Comparison of ENCODE assay signal across 15 mouse cellular contexts in genomic region chr6:124807366-124807765, GRCm38 (mm10). TPM values are rescaled to one million over a fixed set of nuclear protein-coding genes. Genes with fewer than 3 reads are reported as not detected.
A peak's percentile ranks its signal among the peaks of the same experiment; 100 is the strongest.
DNase-seq lines count a peak whose midpoint lies in the region; ATAC-seq and TF ChIP-seq lines count a peak whose summit lies in the region.
"Had no signal": no experiment of that assay in that cellular context is flagged by ENCODE, and none has a peak within 500 bp of the region (broad histone marks: within the 10 kb centered on the region; RNA-seq: fewer than 3 reads in every experiment).

No protein-coding gene starts in this region.

- DNase-seq in gastrocnemius, adult 2 months, result no peak
- no peak for DNase-seq in gastrocnemius, postnatal 36 days
- DNase-seq in liver, adult 2 months (ENCODE audit: extremely low read depth, low read depth, low spot score), result no peak
- DNase-seq in liver, result no peak
- DNase-seq in midbrain, embryonic 14.5 days, result no peak
- DNase-seq: gastrocnemius, postnatal 14 days; kidney, postnatal 36 days; spleen, adult 18-20 months; thymus, adult 2 months had no signal

- H3K27ac ChIP-seq in gastrocnemius, adult 2 months, result peak overlapping the region; percentile 99
- H3K27ac ChIP-seq in liver, adult 2 months (replicated peaks; ENCODE audit: insufficient read depth, low read depth, low read length), result peak overlapping the region; percentile 83; the same call in 1 of the 2 replicates
- H3K27ac ChIP-seq in cortical plate, adult 2 months (ENCODE audit: insufficient read depth, low read length), result peak overlapping the region; percentile 36
- peak overlapping the region; percentile 96 for H3K27ac ChIP-seq in olfactory bulb, adult 2 months (ENCODE audit: insufficient read depth, low read depth, low read length)
- H3K27ac ChIP-seq in midbrain, embryonic 14.5 days (replicated peaks; ENCODE audit: low read depth, low read length), result no peak overlapping the region
- H3K27ac ChIP-seq: midbrain, embryonic 15.5 days had no signal

- no peak overlapping the region for H3K4me3 ChIP-seq in gastrocnemius, adult 2 months
- no peak overlapping the region for H3K4me3 ChIP-seq in liver, adult 2 months (ENCODE audit: insufficient read depth, low read depth, low read length)
- no peak overlapping the region for H3K4me3 ChIP-seq in cortical plate, adult 2 months (ENCODE audit: insufficient read depth, low read length)
- no peak overlapping the region for H3K4me3 ChIP-seq in olfactory bulb, adult 2 months (ENCODE audit: insufficient read depth, low read depth, low read length)
- no peak overlapping the region for H3K4me3 ChIP-seq in midbrain, embryonic 14.5 days (replicated peaks; ENCODE audit: low read depth, low read length)
- H3K4me3 ChIP-seq: midbrain, embryonic 15.5 days had no signal

- H3K4me1 ChIP-seq in liver, adult 2 months (ENCODE audit: control insufficient read depth, insufficient read depth, low read length), result peaks cover 24% of the 10 kb centered on the region
- peaks cover 7% of the 10 kb centered on the region; the same call in 1 of the 2 replicates for H3K4me1 ChIP-seq in cortical plate, adult 2 months (ENCODE audit: control insufficient read depth, insufficient read depth, low read length)
- peaks cover 43% of the 10 kb centered on the region for H3K4me1 ChIP-seq in olfactory bulb, adult 2 months (ENCODE audit: control insufficient read depth, insufficient read depth, low read length)
- peaks cover 34% of the 10 kb centered on the region for H3K4me1 ChIP-seq in midbrain, embryonic 14.5 days (ENCODE audit: control insufficient read depth, insufficient read depth, low read length)

- intact Hi-C loops in gastrocnemius, adult 2 months (cut with DNase I), result loop anchor here (5.0 kb wide), 1 partner anchor 50 kb away; the partner anchor contains the start of genes Atn1 and Gm45234
- intact Hi-C loops in gastrocnemius, postnatal 36 days (cut with DNase I), result no loop called here

- no peak for TF ChIP-seq POLR2A in liver, adult 2 months (IDR thresholded peaks at IDR 0.05; ENCODE audit: extremely low read depth, insufficient read depth, low read length)
- TF ChIP-seq POLR2A in cortical plate, adult 2 months (IDR thresholded peaks at IDR 0.05; ENCODE audit: extremely low read depth, insufficient read depth, low read length), result peak; percentile 61; the same call in 1 of the 2 replicates
- TF ChIP-seq POLR2A in olfactory bulb, adult 2 months (IDR thresholded peaks at IDR 0.05; ENCODE audit: insufficient read depth, low read depth, low read length), result no peak

- TF ChIP-seq CTCF in gastrocnemius, adult 2 months (IDR thresholded peaks at IDR 0.05), result no peak
- no peak for TF ChIP-seq CTCF in liver, adult 2 months (IDR thresholded peaks at IDR 0.05; ENCODE audit: low read depth, low read length)
- no peak for TF ChIP-seq CTCF in cortical plate, adult 2 months (IDR thresholded peaks at IDR 0.05; ENCODE audit: extremely low read depth, insufficient read depth, low read length)
- TF ChIP-seq CTCF in olfactory bulb, adult 2 months (IDR thresholded peaks at IDR 0.05; ENCODE audit: insufficient read depth, low read depth, low read length), result no peak

- 80% methylated on average over 4 of the region's 4 CpGs for WGBS in liver, adult 2 months
- WGBS in olfactory bulb, adult 2 months, result 27% methylated on average over 4 of the region's 4 CpGs
- 90% methylated on average over 4 of the region's 4 CpGs for WGBS in midbrain, embryonic 14.5 days

- peaks cover 8% of the 10 kb centered on the region for H3K36me3 ChIP-seq in liver, adult 2 months (ENCODE audit: control insufficient read depth, insufficient read depth, low read length)
- peaks cover 13% of the 10 kb centered on the region for H3K36me3 ChIP-seq in midbrain, embryonic 14.5 days (ENCODE audit: control insufficient read depth, insufficient read depth, low read length)

- H3K9me3 ChIP-seq in midbrain, embryonic 14.5 days (ENCODE audit: control insufficient read depth, low read length), result no peaks in the 10 kb centered on the region
- H3K9me3 ChIP-seq: lung, embryonic 15.5 days; midbrain, embryonic 15.5 days had no signal

- H3K27me3 ChIP-seq in liver, adult 2 months (ENCODE audit: control insufficient read depth, insufficient read depth, low read length), result no peaks in the 10 kb centered on the region
- no peaks in the 10 kb centered on the region for H3K27me3 ChIP-seq in midbrain, embryonic 14.5 days (ENCODE audit: control insufficient read depth, insufficient read depth, low read length)
- H3K27me3 ChIP-seq: lung, embryonic 15.5 days; midbrain, embryonic 15.5 days had no signal

- H3K4me2 ChIP-seq in midbrain, embryonic 14.5 days (ENCODE audit: low read length), result no peak overlapping the region

- no peak for ATAC-seq in midbrain, embryonic 14.5 days (ENCODE audit: low FRiP score, low TSS enrichment)
- no peak for ATAC-seq in monocyte, adult 5-6 weeks (replicated peaks; ENCODE audit: insufficient number of reproducible peaks, low FRiP score, low TSS enrichment, poor library complexity, severe bottlenecking)
- ATAC-seq: midbrain, embryonic 15.5 days had no signal

- H3K79me2 ChIP-seq in liver, adult 2 months (ENCODE audit: control insufficient read depth, insufficient read depth, low read length), result no peaks in the 10 kb centered on the region

- H3K9ac ChIP-seq in liver, adult 2 months (ENCODE audit: low read depth, low read length), result no peak overlapping the region
- no peak overlapping the region for H3K9ac ChIP-seq in midbrain, embryonic 14.5 days (replicated peaks; ENCODE audit: low read length)
- H3K9ac ChIP-seq: lung, embryonic 15.5 days; midbrain, embryonic 15.5 days had no signal

RNA-seq across cellular contexts. Expression of gene Spsb2, which starts 1.1 kb away (rescaled TPM):
- total RNA-seq in gastrocnemius, adult 2 months (2021), result 1 to 10 TPM; 2.0 to 2.5 TPM
- 1 to 10 TPM; 2.3 to 2.5 TPM for total RNA-seq in gastrocnemius, postnatal 36 days (2021)
- total RNA-seq in liver, adult 2 months (2014; rRNA removed), result 9.9 and 14.1 TPM in 2 replicates
- polyA plus RNA-seq in liver, adult 2 months (2012; rRNA removed), result 20.1 and 21.6 TPM in 2 replicates
- 4.4 and 4.8 TPM in 2 replicates for polyA plus RNA-seq in cortical plate, adult 2 months (2012; rRNA removed)
- not detected in 2 replicates for polyA plus RNA-seq in olfactory bulb, adult 2 months (2012; ENCODE audit: insufficient read depth, insufficient read length, low replicate concordance, missing spikeins)
- 5.9 and 6.3 TPM in 2 replicates for polyA plus RNA-seq in midbrain, embryonic 14.5 days (2014; fragmentation: Nextera tagmentation; extraction: Ambion mirVana)
- 8.2 to 11.2 TPM (median 10.4 TPM) in 3 replicates for total RNA-seq in monocyte, adult 5-6 weeks (2017)

RNA-seq across cellular contexts. Expression of gene Tpi1, which starts 6.7 kb away (rescaled TPM):
- 1,000 to 10,000 TPM; 2,224 to 2,391 TPM for total RNA-seq in gastrocnemius, adult 2 months (2021)
- 1,000 to 10,000 TPM; 2,608 to 3,105 TPM for total RNA-seq in gastrocnemius, postnatal 36 days (2021)
- 422 and 433 TPM in 2 replicates for total RNA-seq in liver, adult 2 months (2014; rRNA removed)
- 491 and 524 TPM in 2 replicates for polyA plus RNA-seq in liver, adult 2 months (2012; rRNA removed)
- polyA plus RNA-seq in cortical plate, adult 2 months (2012; rRNA removed), result 1,059 and 1,064 TPM in 2 replicates
- 644 TPM in 1 of 2 replicates, not detected in the other for polyA plus RNA-seq in olfactory bulb, adult 2 months (2012; ENCODE audit: insufficient read depth, insufficient read length, low replicate concordance, missing spikeins)
- polyA plus RNA-seq in midbrain, embryonic 14.5 days (2014; fragmentation: Nextera tagmentation; extraction: Ambion mirVana), result 343 and 349 TPM in 2 replicates
- 71.9 to 103 TPM (median 88.6 TPM) in 3 replicates for total RNA-seq in monocyte, adult 5-6 weeks (2017)

RNA-seq across cellular contexts. Expression of gene Usp5, which starts 21.9 kb away (rescaled TPM):
- 10 to 100 TPM; 43.4 to 50.1 TPM for total RNA-seq in gastrocnemius, adult 2 months (2021)
- 10 to 100 TPM; 41.7 to 43.2 TPM for total RNA-seq in gastrocnemius, postnatal 36 days (2021)
- total RNA-seq in liver, adult 2 months (2014; rRNA removed), result 50.5 and 55.9 TPM in 2 replicates
- polyA plus RNA-seq in liver, adult 2 months (2012; rRNA removed), result 47.9 and 49.3 TPM in 2 replicates
- 151 and 152 TPM in 2 replicates for polyA plus RNA-seq in cortical plate, adult 2 months (2012; rRNA removed)
- 225 TPM in 1 of 2 replicates, not detected in the other for polyA plus RNA-seq in olfactory bulb, adult 2 months (2012; ENCODE audit: insufficient read depth, insufficient read length, low replicate concordance, missing spikeins)
- polyA plus RNA-seq in midbrain, embryonic 14.5 days (2014; fragmentation: Nextera tagmentation; extraction: Ambion mirVana), result 184 and 191 TPM in 2 replicates
- total RNA-seq in monocyte, adult 5-6 weeks (2017), result 34.6 to 45.5 TPM (median 35.5 TPM) in 3 replicates

RNA-seq across cellular contexts. Expression of gene Cdca3, which starts 22.0 kb away (rescaled TPM):
- total RNA-seq in gastrocnemius, adult 2 months (2021), result under 1 TPM; 0.26 to 0.31 TPM
- total RNA-seq in gastrocnemius, postnatal 36 days (2021), result 1 to 10 TPM; 1.5 to 1.8 TPM
- 1.1 and 3.2 TPM in 2 replicates for total RNA-seq in liver, adult 2 months (2014; rRNA removed)
- 2.1 and 2.6 TPM in 2 replicates for polyA plus RNA-seq in liver, adult 2 months (2012; rRNA removed)
- polyA plus RNA-seq in cortical plate, adult 2 months (2012; rRNA removed), result 2.3 and 2.4 TPM in 2 replicates
- not detected in 2 replicates for polyA plus RNA-seq in olfactory bulb, adult 2 months (2012; ENCODE audit: insufficient read depth, insufficient read length, low replicate concordance, missing spikeins)
- 25.0 and 43.7 TPM in 2 replicates for polyA plus RNA-seq in midbrain, embryonic 14.5 days (2014; fragmentation: Nextera tagmentation; extraction: Ambion mirVana)
- 0.32 to 5.8 TPM in 2 of 3 replicates, not detected in the other for total RNA-seq in monocyte, adult 5-6 weeks (2017)

RNA-seq across cellular contexts. Expression of gene Lrrc23, which starts 27.8 kb away (rescaled TPM):
- under 1 TPM in 1 of 2 experiments, not detected in 1; 0.48 TPM for total RNA-seq in gastrocnemius, adult 2 months (2021)
- under 1 TPM in 1 of 2 experiments, not detected in 1; 0.18 TPM for total RNA-seq in gastrocnemius, postnatal 36 days (2021)
- total RNA-seq in liver, adult 2 months (2014; rRNA removed), result not detected in 2 replicates
- not detected in 2 replicates for polyA plus RNA-seq in liver, adult 2 months (2012; rRNA removed)
- 2.4 and 5.0 TPM in 2 replicates for polyA plus RNA-seq in cortical plate, adult 2 months (2012; rRNA removed)
- polyA plus RNA-seq in olfactory bulb, adult 2 months (2012; ENCODE audit: insufficient read depth, insufficient read length, low replicate concordance, missing spikeins), result not detected in 2 replicates
- 1.4 and 3.2 TPM in 2 replicates for polyA plus RNA-seq in midbrain, embryonic 14.5 days (2014; fragmentation: Nextera tagmentation; extraction: Ambion mirVana)
- 2.2 TPM in 1 of 3 replicates, not detected in the others for total RNA-seq in monocyte, adult 5-6 weeks (2017)
- total RNA-seq: adrenal gland, postnatal 4 days; gastrocnemius, postnatal 14 days had no signal
